Mouse (Mus musculus) forebrain, embryonic 14.5 days (tissue): ENCODE measurements around the gene Adipor2. TPM values are rescaled to one million over a fixed set of nuclear protein-coding genes. Genes with fewer than 3 reads are reported as not detected.
"Not testable (repeated sequence)": the region's sequence is repeated elsewhere in the genome, so short reads cannot be mapped to it uniquely, and the experiment has no call there.

Experiments
- ATAC-seq: fragments of 200-750 bp; cut with Nextera tagmentation; 2 replicates; pipeline ENCODE4 v1.8.0; 2017; ENCODE audit warnings: mild to moderate bottlenecking, moderate library complexity
- DNase-seq: peaks from one replicate; pipeline ENCODE4 v3.0.0-alpha.2; 2015; ENCODE audit warnings: low spot score
- H3K27ac ChIP-seq: fragments of 300-500 bp; sonication (generic); 2 replicates; pipeline ENCODE4 v1.5.1; 2014; ENCODE audit warnings: low read depth, mild to moderate bottlenecking, control low read depth, low read length, moderate library complexity
- H3K27me3 ChIP-seq: fragments of 300-500 bp; sonication (generic); replicated peaks from 2 replicates; pipeline ENCODE4 v1.6.1; 2014; ENCODE audit warnings: low read length, control low read depth, mixed read lengths; ENCODE audit not compliant: control insufficient read depth, insufficient read depth
- H3K36me3 ChIP-seq: fragments of 300-500 bp; sonication (generic); 2 replicates; pipeline ENCODE4 v1.6.1; 2014; ENCODE audit warnings: low read length, control low read depth; ENCODE audit not compliant: control insufficient read depth, insufficient read depth
- H3K4me1 ChIP-seq: fragments of 300-500 bp; sonication (generic); 2 replicates; pipeline ENCODE4 v1.6.1; 2014; ENCODE audit warnings: antibody characterized with exemption, low read length, control low read depth; ENCODE audit not compliant: control insufficient read depth, insufficient read depth
- H3K4me2 ChIP-seq: fragments of 300-500 bp; sonication (generic); 2 replicates; pipeline ENCODE4 v1.6.1; 2014; ENCODE audit warnings: mild to moderate bottlenecking, control low read depth, low read length
- H3K4me3 ChIP-seq: fragments of 300-500 bp; sonication (generic); 2 replicates; pipeline ENCODE4 v1.5.1; 2014; ENCODE audit warnings: low read depth, low read length, control low read depth
- H3K9ac ChIP-seq: fragments of 300-500 bp; sonication (generic); 2 replicates; pipeline ENCODE4 v1.6.1; 2014; ENCODE audit warnings: mild to moderate bottlenecking, low read length, control low read depth, moderate library complexity
- H3K9me3 ChIP-seq: fragments of 300-500 bp; sonication (generic); replicated peaks from 2 replicates; pipeline ENCODE4 v1.6.1; 2016; ENCODE audit warnings: low read length, control low read depth, mixed read lengths; ENCODE audit not compliant: control insufficient read depth
- WGBS: fragments of 180-500 bp; shearing (Covaris S2); extraction: QIAGEN DNeasy Blood & Tissue Kit; methylation state at CpG from one replicate; pipeline ENCODE4 v1.1.7; 2014; 5-methylcytosine and 5-hydroxymethylcytosine counted together
- polyA plus RNA-seq: library from polyadenylated mRNA; unstranded; fragments of >200 nt; fragmentation: Nextera tagmentation; extraction: Ambion mirVana; gene quantifications from 2 replicates; pipeline ENCODE4 v1.2.1, GENCODE M21; 2014

The Adipor2 gene
- polyA plus RNA-seq, 1 experiment from 2014 or later, result 33.3 TPM

GRCm38 (mm10) chr6:119372237-119372636 lies 45.3 kb downstream of the Adipor2 start:
- H3K27ac ChIP-seq, result no peak overlapping the region
- no peaks in the 10 kb centered on the region for H3K9me3 ChIP-seq
- peaks cover 16% of the 10 kb centered on the region for H3K36me3 ChIP-seq
- no peak overlapping the region for H3K4me2 ChIP-seq
- no peaks in the 10 kb centered on the region for H3K27me3 ChIP-seq
- no peaks in the 10 kb centered on the region for H3K4me1 ChIP-seq
- no peak overlapping the region for H3K4me3 ChIP-seq
- ATAC-seq, result no peak
- no peak for DNase-seq
- no peak overlapping the region for H3K9ac ChIP-seq
- 86% methylated on average over 5 of the region's 5 CpGs for WGBS

- Histone ChIP-seq H3K9me3 (no peaks in the 10 kb centered on the region), H3K27ac (no peak overlapping the region), H3K27me3 (no peaks in the 10 kb centered on the region), H3K4me3 (no peak overlapping the region), H3K9ac (no peak overlapping the region), H3K36me3 (peaks cover 18% of the 10 kb centered on the region), H3K4me2 (no peak overlapping the region), H3K4me1 (no peaks in the 10 kb centered on the region)
- ATAC-seq, result no peak
- DNase-seq, result no peak
These were observed 45.9 kb downstream of the Adipor2 start for GRCm38 (mm10) chr6:119371624-119372023.

- Histone ChIP-seq H3K4me3 (no peak overlapping the region), H3K9ac (no peak overlapping the region), H3K4me1 (no peaks in the 10 kb centered on the region), H3K9me3 (no peaks in the 10 kb centered on the region), H3K4me2 (no peak overlapping the region), H3K27ac (no peak overlapping the region), H3K36me3 (peaks cover 51% of the 10 kb centered on the region), H3K27me3 (no peaks in the 10 kb centered on the region)
- DNase-seq (no peak), ATAC-seq (no peak)
- 92% methylated on average over 2 of the region's 2 CpGs for WGBS
These were observed 50.1 kb downstream of the Adipor2 start for GRCm38 (mm10) chr6:119367382-119367781.

- H3K27me3 ChIP-seq, ATAC-seq, DNase-seq, H3K27ac ChIP-seq, H3K4me2 ChIP-seq, H3K4me1 ChIP-seq, H3K9me3 ChIP-seq, H3K4me3 ChIP-seq, H3K9ac ChIP-seq: not testable (repeated sequence)
- peaks cover 51% of the 10 kb centered on the region for H3K36me3 ChIP-seq
- 91% methylated on average over 3 of the region's 4 CpGs for WGBS
These were observed 50.7 kb downstream of the Adipor2 start for GRCm38 (mm10) chr6:119366800-119367199.

GRCm38 (mm10) chr6:119363593-119363992 lies 53.9 kb downstream of the Adipor2 start:
- no peak overlapping the region for H3K4me2 ChIP-seq
- no peaks in the 10 kb centered on the region for H3K9me3 ChIP-seq
- no peaks in the 10 kb centered on the region for H3K27me3 ChIP-seq
- H3K4me1 ChIP-seq, result no peaks in the 10 kb centered on the region
- H3K27ac ChIP-seq, result no peak overlapping the region
- peaks cover 68% of the 10 kb centered on the region for H3K36me3 ChIP-seq
- no peak for DNase-seq
- ATAC-seq, result no peak
- 92% methylated on average over 5 of the region's 5 CpGs for WGBS
- no peak overlapping the region for H3K4me3 ChIP-seq
- H3K9ac ChIP-seq, result no peak overlapping the region

- Histone ChIP-seq H3K4me3 (no peak overlapping the region), H3K9ac (no peak overlapping the region), H3K27me3 (no peaks in the 10 kb centered on the region), H3K9me3 (no peaks in the 10 kb centered on the region), H3K36me3 (peaks cover 77% of the 10 kb centered on the region), H3K27ac (no peak overlapping the region), H3K4me2 (no peak overlapping the region), H3K4me1 (no peaks in the 10 kb centered on the region)
- WGBS, result 89% methylated on average over 3 of the region's 3 CpGs
- ATAC-seq (no peak), DNase-seq (no peak)
These were observed 56.4 kb downstream of the Adipor2 start for GRCm38 (mm10) chr6:119360925-119361702.

GRCm38 (mm10) chr6:119360250-119360649 lies 57.3 kb downstream of the Adipor2 start:
- not testable (repeated sequence) for H3K27ac ChIP-seq, H3K4me2 ChIP-seq, H3K9ac ChIP-seq, ATAC-seq, H3K27me3 ChIP-seq, H3K9me3 ChIP-seq, H3K4me1 ChIP-seq, DNase-seq, H3K4me3 ChIP-seq
- peaks cover 76% of the 10 kb centered on the region for H3K36me3 ChIP-seq
- 91% methylated on average over 6 of the region's 6 CpGs for WGBS

GRCm38 (mm10) chr6:119358020-119358571 lies 59.4 kb downstream of the Adipor2 start:
- no peaks in the 10 kb centered on the region for H3K4me1 ChIP-seq
- no peaks in the 10 kb centered on the region for H3K27me3 ChIP-seq
- no peak overlapping the region for H3K4me2 ChIP-seq
- no peaks in the 10 kb centered on the region for H3K9me3 ChIP-seq
- DNase-seq (no peak), ATAC-seq (no peak)
- WGBS, result 92% methylated on average over 8 of the region's 8 CpGs
- no peak overlapping the region for H3K9ac ChIP-seq
- H3K36me3 ChIP-seq, result peaks cover 81% of the 10 kb centered on the region
- no peak overlapping the region for H3K4me3 ChIP-seq
- no peak overlapping the region for H3K27ac ChIP-seq

GRCm38 (mm10) chr6:119352501-119352900 lies 65.0 kb downstream of the Adipor2 start:
- H3K4me2 ChIP-seq, result no peak overlapping the region
- H3K9me3 ChIP-seq, result no peaks in the 10 kb centered on the region
- H3K9ac ChIP-seq, result no peak overlapping the region
- H3K27ac ChIP-seq, result no peak overlapping the region
- H3K36me3 ChIP-seq, result peaks cover 42% of the 10 kb centered on the region
- no peak for ATAC-seq
- H3K27me3 ChIP-seq, result no peaks in the 10 kb centered on the region
- no peak for DNase-seq
- no peak overlapping the region for H3K4me3 ChIP-seq
- no peaks in the 10 kb centered on the region for H3K4me1 ChIP-seq
- 92% methylated on average over 6 of the region's 6 CpGs for WGBS
